Mouse (Mus musculus): ENCODE data around the gene Gm45521. TPM values are rescaled to one million over a fixed set of nuclear protein-coding genes. Genes with fewer than 3 reads are reported as not detected.

The Gm45521 gene
- total RNA-seq, 2 experiments from 2014 or later, result not detected

DNA sequence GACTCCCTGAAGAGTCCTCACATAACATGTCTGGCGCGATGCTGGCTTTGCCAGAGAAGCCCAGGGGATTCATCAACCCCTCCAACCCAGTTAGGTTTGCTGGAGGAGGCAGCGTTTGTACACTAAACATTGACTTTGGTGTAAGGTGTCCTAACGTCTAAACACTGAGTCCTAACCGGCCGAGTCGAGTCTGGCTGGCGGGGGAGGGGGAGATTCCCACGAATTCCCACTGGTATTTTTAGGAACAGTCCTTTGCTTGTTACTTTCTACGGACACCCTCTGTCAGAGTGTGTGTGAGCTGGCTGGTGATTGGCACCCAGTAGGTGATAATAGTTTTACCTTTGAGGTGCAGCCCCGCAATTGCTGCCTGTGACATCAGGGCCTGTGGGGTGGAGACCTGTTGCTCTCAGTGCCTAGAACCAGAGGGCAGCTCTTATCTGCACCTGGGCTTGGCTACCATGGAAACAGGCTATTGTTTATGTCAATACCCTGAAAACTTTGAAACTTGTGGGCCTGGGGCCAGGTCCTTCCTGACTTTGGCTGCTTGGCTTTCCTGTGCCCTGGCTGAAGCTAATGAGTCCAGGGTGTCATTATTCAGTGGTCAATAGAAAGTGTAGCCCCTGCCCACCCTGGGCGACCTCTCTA is 4.4 kb upstream of the Gm45521 start:
- DNase-seq, result peak; percentile 37

DNA sequence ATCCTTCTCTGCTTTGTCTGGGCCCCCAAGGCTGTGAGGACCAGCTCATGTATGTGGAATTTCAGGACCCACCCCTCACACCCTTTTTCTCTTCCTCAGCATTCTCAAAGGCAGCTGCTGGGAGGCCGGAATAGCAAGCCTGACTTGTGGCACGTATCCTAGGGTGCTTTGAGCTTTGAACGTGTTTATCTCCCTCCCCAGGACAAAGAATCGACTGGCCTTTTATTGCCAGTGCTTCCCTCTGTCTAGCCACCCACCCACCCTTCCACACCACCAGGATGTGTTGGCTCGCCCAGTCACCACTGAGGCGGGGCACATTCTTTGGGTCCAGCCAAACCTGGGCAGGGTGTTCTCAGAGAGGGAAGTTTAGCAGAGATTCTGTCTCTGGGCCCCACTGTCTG is 3.0 kb upstream of the Gm45521 start:
- no peak for DNase-seq

DNA sequence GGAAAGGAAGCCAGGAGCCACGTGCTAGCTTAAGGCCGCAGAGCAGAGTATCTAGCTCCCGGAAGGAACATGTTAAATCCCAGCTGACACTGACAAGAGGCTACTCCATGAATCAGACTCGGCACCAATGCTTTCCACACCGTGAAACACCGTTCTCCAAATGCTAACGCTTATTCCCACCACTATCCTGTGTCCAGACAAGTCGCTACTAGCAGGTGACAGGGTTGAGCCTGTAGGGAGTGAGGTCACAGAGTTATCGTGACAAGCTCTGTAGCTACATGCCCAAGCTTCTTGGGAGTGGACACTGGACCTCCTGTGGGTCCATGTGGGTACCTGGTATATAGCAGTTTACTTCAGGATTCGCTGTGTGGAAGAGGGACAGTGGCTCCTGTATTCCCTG is 661 bp upstream of the Gm45521 start:
- DNase-seq, result no peak

DNA sequence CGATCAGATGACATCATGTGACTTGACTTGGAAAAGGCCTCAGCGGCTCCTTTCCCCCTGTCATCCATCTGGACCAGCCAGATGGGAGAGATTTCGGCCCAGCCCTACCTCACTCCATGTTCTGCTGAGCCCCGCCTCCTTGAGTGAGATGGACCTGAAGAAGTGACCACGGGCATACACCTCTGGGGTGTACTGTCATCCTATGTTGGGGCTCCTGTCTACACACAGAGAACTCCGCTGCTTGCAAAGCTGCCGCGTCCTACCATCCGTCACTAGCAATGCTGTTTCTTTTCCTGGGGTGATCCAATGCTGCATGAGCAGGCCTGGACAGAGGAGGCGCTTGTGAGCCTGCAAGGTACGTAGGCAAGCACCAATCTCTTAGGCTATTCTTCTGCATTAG is 3.5 kb downstream of the Gm45521 start:
- no peak for DNase-seq

DNA sequence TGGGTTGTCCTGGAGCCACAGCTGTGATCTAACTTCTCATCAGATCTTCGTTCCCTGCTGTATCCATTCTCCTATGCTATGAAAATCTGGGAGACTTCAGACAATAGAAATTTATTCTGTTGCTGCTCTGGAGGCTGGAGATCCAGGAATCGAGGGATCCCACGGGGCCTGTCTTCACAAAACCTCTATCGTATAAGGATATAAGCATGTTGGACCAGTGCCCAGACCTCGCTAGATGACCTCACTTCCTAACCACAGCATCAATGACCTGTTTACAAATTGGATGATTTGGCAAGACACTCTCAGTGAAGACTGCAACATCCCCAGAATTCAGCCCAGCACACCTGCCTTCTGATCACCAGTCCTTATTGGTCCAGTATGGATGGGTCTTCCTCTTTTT is 4.6 kb downstream of the Gm45521 start:
- no peak for DNase-seq

DNA sequence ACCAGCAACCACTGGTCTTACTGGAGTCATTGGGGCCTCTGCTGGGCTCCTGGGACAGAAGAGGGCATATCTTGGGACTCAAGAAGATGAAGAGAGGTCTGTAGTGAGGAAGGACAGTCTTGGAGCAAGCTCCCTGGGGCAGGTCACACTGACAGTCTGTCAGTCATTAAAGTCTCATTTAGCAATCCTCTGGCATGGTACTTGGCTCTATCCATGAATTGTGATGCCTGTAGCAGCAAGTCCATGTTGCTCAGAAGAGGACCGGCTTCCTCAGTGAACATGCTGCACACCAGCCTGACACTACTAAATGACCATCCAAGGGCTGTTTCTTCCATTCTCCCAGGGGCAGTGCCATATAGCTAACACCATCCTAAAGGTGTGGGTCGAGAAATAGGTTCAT is 5.5 kb downstream of the Gm45521 start:
- no peak for DNase-seq

DNA sequence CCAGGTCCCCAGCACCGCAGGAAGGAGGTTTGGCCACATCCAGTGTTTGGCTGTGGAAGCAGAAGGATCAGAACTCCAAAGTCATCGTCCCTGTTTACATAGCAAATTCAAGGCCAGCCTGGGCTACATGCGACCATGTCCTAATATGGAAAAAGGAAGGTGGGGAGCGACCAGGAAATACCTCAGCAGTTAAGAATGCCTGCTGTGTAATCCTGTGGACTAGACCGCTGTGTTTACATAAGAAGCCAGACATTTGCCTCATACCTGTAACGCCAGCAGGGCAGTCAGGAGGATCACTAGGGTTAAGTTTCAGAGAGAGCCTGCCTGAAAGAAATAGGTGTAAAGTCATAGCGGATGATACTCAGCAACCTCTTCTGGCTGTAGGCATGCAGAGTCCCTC is 6.1 kb downstream of the Gm45521 start:
- DNase-seq, result no peak

DNA sequence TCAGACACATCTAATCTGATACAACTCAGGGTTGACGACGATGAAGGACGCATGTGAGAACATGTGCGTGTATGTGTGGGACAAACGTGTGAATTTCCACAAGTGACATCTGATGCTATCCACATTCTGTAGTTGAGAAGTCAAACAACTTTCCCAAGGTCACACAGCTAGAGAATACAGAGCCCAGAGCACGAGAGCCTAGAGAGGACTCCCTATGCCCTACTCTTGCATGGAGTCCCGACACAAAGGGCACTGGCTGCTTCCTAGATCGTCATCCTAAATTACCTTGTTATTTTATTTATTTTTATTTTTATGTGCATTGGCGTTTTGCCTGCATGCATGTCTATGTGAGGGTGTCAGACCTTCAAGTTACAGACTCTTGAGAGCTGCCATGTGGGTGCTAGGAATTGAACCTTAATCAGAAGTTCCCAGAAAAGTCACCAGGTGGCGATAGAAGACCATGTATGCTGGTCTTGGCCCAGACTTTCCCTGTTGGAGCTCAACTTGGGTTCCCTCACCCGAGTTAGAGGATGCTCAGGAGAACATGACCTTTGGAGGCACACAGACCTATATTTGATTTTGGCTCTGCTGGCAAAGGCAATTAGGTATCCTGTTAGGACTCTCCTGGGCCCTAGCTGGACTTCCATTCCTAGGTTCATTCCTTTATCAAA is 7.3 kb downstream of the Gm45521 start:
- DNase-seq, result peak; percentile 58

DNA sequence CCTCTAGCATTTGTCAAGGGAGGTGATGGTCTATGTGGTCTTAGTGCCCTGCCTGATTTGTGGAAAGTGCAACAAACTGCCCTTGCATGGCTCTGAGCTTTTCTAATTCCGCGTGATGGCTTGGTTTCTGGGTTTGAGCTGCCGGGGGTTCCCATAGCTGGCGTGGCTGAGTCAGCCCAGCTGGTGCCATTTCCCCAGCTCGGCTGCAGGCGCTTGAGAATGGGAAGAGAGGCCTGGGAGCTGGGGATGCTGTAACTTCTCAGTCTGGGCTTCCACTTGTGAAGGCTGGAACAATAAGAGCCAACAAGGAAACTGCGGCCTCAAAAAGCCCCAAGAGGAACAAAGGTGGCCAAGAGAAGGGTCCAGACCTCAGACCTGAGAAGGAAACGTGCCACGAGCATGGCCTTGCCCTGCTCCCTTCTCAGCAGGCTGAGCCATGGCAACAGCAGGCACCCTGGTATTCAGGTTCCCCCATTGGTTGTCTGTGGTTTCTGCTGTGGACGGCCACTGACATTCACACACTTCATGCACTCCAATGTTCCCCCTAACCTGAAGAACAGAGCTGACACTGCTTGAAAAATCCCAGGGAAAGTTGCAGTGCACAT is 14.9 kb downstream of the Gm45521 start:
- DNase-seq, result no peak

DNA sequence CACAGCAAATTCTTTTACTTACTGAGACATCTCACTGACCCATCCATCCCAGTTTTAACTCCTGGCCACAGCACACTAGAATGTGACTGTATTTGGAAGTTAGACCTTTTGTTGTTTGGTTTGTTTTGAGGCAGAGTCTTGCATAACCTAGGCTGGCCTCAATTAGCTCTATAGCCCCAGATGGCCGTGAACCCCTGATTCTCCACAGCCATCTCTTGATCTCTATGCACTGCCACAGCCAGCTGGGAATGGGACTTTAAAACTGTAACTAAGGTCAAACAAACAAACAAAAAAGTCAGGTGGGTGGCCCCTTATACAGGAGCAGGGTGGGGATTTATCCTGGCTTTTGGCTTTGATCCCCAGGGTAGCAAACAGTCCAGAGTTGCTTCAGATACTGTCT is 17.6 kb downstream of the Gm45521 start:
- no peak for DNase-seq

DNA sequence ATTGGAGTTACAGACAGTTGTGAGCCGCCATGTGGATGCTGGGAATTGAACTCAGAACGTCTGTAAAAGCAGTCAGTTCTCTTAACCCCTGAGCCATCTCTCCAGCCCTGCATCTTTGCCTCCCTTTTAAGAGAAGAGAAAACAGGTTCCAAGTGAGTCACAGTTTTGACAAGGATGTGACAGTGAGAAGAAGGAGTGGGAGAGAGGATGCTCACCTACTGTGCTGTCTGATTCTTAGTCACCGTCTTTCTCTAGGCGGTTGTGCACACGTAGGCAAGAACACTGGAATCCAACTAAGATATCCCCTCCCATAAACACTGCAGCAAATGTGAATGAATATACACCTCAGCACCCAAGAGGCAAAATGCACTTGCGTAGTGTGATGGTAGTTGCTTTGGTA is 18.1 kb downstream of the Gm45521 start:
- no peak for DNase-seq

DNA sequence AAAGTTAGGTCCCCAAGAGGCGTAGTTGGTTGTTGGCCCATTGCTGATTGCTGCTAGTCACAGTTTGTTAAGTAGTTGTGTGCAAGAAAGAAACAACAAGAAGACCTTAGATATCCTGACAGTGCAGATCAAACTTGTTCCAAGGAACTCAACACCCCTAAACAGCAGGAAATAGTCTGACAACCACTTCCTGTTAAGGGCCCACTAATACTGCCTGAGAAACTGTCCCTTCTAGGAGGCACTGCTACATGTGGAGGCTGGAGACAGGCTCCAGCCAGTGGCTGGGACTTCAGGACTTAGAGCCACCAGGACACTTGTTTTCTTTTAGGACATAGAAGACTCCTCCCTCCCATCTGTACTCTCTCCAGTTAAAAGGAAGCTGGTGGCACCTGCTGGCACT is 20.4 kb downstream of the Gm45521 start:
- no peak for DNase-seq

DNA sequence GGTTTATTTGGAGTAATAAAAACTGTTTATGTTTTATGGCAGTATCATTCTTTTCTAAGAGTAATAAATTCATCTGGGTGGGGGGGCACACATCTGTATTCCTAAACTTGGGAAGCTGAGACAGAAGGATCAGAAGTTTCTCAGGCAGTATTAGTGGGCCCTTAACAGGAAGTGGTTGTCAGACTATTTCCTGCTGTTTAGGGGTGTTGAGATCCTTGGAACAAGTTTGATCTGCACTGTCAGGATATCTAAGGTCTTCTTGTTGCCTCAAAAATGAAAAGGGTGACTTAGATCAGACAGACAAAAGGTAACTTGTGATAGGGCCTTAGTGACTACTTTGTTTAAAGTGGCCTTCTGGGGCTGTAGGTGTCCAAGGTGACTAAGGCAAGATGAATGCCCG is 21.1 kb downstream of the Gm45521 start:
- no peak for DNase-seq

DNA sequence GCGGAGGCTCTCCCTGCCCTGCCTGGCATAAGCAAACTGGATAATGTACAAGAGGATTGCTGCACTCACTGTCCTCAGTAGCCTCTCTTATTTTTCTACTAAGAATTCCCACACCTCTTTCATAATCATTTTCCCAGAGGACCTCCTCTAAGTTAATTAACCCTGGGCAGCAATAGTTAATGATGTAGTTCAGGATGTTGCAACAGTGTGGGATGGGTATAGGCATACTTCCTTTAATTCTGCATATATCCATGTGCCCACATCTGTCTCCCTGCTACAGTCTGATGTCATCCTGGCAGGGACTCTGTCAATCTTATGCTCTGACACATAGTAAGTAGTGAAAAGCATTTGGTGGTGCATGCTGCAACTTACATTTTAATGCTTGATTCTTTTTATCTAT is 24.1 kb downstream of the Gm45521 start:
- no peak for DNase-seq

DNA sequence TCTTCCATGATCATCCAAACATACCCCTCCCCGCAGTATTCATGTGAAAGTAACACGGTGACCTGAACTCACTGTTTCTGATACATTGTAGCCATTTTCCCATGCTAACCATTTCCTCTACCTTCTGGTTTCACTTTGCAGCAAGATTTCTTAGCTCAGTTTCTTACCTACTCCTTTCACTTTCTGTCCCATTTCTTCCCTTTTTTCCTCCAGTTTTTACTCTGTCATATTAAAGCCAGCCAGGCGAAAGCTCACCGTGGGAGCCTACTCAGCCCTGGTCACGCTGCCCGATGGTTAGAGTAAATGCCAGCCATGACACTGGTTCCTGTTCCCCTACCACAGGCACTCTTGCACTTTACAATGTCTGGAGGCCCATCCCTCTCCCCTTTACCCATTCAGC is 29.8 kb downstream of the Gm45521 start:
- no peak for DNase-seq

DNA sequence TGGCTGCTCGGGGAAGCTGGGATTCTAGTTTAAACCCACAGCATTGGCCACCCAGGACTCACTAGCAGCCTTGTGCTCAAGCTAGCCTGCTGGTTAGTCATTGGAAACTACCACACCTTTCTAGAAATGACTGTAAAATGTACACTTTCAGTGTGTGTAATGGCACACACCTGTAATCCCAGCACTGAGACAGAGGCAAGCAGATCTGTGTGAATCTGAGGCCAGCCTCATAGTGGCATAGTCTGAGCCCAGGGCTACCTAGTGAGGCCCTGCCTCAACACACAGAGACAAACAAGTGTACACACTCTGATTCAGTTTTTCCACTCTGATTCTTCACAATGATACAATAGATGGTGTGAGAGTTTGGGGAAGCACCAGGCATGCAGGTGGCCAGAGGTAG is 32.3 kb downstream of the Gm45521 start:
- DNase-seq, result no peak

DNA sequence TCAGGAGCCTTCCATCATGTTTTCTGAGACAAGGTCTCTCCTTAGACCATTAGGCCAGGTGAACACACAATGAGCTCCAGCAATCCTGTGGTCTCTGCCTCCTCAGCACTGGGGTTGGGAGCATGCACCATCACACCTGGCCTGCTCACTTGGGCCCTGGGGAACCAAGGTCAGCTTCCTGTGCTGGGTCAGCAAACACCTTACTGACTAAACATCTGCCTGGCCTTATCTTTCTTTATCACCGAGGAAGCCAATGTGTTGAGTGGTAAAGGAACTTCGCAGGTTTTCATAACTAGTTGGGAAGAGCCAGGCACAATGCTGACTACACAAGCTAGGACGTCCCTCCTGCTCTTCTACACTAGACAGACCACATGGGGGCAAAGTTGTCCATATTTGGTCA is 32.9 kb downstream of the Gm45521 start:
- no peak for DNase-seq

DNA sequence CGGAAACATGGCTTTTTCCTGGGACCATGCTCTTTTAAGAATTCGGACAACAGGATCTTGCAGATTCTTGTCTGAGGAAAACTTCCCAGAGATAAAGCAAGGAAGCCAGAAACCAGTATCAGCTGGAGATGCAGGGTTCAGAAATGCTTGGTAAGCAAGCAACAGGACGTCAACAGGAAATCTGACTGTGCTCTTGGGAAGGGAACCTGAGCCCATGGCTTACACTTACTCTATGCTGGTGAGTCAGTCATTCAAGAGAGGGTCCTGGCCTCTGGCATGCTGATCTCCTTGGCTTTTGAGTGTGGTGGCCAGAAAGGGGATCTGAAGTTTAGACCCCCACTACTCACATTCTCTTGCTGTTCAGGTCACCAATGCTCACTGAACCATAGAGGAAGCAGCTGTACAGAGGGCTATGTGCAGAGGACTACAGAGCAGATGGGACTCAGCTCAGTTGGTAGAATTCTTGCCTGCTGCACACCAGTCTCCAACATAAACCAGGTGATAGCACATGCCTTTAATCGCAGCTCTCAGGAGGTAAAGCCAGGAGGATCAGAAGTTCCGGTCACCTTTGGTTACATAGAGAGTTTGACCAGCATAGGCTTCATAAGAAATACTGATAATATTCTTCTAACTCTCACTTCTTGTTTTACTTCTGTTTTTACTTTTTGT is 34.2 kb downstream of the Gm45521 start:
- no peak for DNase-seq

DNA sequence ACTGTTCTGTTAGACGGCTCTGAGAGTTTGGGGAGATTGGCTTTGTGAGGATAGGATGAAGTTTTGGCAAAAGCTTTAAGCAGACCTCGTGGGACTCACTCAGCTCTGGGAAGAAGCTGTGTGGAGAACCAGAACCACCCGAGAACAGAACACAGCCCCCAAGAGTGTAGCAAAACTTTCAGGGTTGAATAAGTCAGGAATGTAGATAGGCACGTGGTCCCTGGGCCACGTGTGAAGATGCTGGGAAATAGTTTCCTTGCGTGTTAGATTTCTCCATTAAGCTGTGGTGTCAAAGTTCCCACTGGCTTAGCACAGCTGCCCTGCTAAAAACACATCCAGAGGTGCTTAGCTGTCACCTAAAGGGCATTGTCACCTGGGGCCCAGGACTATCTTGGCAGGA is 35.1 kb downstream of the Gm45521 start:
- DNase-seq, result no peak

DNA sequence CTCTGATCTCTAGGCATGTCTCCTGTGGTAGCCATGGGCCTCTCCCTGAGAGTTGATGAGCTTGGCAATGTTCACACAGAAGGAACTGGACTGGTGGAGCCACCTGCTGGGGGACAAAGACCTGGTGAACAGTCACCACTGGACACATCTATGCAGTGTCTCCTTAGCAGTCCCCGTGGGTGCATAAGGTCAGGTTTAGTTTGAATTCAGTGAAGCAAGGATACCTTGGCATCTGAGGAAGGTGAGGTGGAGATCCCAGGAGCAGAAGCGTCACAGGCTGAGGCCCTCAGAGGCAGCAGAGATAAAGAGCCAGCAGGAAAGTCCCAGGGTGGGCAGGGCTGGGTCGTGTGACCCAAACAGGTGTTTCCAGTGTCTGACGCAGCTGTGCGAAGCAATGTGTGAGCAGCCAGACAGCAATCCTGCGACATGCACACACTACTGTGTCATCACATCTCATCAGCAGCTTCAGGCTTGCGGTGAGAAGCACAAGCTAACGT is 37.2 kb downstream of the Gm45521 start, which contains the start of gene Dnase1l3:
Dnase1l3 (minus strand) TSS at position 303 of the 497 bp plus-strand sequence.
- peak; percentile 44 for DNase-seq

DNA sequence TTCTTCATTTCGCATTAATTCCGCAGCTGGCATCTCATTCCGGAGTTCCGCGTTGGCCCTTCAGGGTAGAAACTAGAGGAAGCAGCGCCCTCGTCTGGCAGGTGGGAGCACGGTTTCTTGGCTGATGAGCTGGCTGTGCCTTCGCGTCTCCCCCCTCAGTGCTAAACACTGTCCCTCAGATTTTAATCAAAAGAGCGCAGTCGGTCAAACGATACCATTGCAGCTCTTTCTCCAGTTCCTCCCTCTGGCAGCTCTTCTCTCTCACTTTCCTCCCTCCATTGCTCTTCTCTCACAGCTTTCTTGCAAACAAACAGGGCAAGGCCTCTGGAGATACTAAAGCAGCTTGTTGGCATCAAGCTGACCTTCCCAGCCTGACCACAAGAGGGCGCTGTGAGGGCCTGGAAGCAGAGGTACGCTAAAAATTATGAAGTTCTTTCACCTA is 40.2 kb downstream of the Gm45521 start:
- peak; percentile 87 for DNase-seq

DNA sequence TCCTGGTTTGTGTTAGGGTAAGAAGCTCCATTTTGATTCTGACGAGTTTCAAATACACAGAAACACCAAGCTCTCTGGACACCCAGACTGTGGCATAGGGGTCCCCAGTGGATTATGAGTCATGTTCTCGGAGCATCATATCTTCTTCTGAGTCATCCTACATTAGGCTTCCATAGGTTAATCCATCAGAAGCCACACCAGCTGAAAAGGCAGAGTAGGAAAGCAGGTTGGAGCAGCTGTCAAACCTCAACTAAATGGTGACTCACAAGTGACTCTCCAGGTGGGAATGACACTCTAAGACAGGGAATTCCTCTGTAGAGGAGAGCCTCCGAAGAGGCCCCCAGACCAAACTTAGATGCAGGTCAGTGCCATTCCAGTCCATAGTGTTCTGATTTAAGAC is 41.9 kb downstream of the Gm45521 start:
- no peak for DNase-seq

DNA sequence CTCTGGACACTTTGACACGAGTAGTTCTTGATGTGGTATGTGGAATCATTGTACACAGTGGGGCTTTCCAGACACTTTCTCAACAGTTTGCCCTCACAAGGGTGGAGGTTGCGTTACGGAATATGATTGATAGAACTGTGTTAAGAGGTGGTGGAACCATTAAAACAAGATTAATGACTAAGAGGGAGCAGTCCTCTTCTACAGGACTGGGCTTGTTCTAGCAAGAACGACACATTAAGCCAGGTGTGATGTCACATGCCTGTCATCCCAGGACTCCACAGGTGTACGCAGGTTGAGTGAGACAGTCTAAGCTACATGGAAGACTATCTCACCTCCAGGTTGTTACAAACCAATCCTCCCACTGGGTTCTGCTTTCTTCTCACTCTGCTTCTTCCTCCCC is 42.3 kb downstream of the Gm45521 start:
- DNase-seq, result no peak
